Comparison of ENCODE assay signal across 17 mouse cellular contexts in the genomic region with DNA sequence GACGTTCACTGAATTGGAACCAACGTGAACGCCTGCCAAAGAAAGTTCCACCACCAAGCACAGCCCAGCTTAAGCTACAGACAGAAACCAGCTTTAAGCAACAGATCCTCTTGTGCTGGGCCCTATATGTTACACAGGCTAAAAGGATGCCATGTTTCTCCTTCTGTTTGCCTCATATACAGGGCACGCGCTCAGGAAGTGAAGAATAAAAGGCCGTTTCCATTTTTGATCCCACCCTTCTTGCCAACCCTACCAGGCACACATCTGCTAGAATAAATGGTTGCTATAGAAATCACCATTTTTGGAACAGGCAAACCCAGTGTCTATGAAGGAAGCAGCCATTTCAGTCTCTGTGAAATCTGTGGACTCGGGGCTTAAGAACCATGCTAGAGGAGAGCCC. TPM values are rescaled to one million over a fixed set of nuclear protein-coding genes. Genes with fewer than 3 reads are reported as not detected.
DNase-seq lines count a peak whose midpoint lies in the region; ATAC-seq and TF ChIP-seq lines count a peak whose summit lies in the region.
"Had no signal": no experiment of that assay in that cellular context is flagged by ENCODE, and none has a peak within 500 bp of the region (broad histone marks: within the 10 kb centered on the region; RNA-seq: fewer than 3 reads in every experiment).

No protein-coding gene starts in this region.

- TF ChIP-seq CTCF in gastrocnemius, adult 2 months (IDR thresholded peaks at IDR 0.05): no peak
- no peak for TF ChIP-seq CTCF in stomach, postnatal 0 days (IDR thresholded peaks at IDR 0.05; ENCODE audit: low read depth)

- peak overlapping the region; percentile 83 for H3K27ac ChIP-seq in gastrocnemius, adult 2 months
- H3K27ac ChIP-seq in stomach, postnatal 0 days (replicated peaks): 0 out of 2 replicates have a peak overlapping the region, but pooled peaks have one; percentile 0
- H3K27ac ChIP-seq: embryonic facial prominence, embryonic 10.5 days; hindbrain, embryonic 10.5 days; liver, embryonic 12.5 days had no signal

- no peak overlapping the region for H3K4me3 ChIP-seq in gastrocnemius, adult 2 months
- no peak overlapping the region for H3K4me3 ChIP-seq in stomach, postnatal 0 days (ENCODE audit: low read depth, low read length)
- H3K4me3 ChIP-seq: embryonic facial prominence, embryonic 10.5 days; hindbrain, embryonic 10.5 days; liver, embryonic 12.5 days had no signal

- no peak for ATAC-seq in stomach, postnatal 0 days (ENCODE audit: low FRiP score, low TSS enrichment)
- ATAC-seq in megakaryocyte, adult 5-6 weeks (ENCODE audit: poor library complexity, severe bottlenecking): no peak
- ATAC-seq: liver, embryonic 12.5 days; midbrain, embryonic 16.5 days had no signal

- no peak for DNase-seq in gastrocnemius, adult 2 months
- no peak for DNase-seq in gastrocnemius, adult 8-10 months (ENCODE audit: low spot score in 2 of 2)
- DNase-seq in right cerebral cortex, adult 18-20 months: peak; percentile 53
- DNase-seq in right cerebral cortex, postnatal 14 days: no peak
- DNase-seq in layer of hippocampus, adult 9-10 months (ENCODE audit: low spot score): peak; percentile 27
- no peak for DNase-seq in stomach, postnatal 0 days (ENCODE audit: low spot score)
- DNase-seq in heart, adult 18-20 months: no peak
- DNase-seq: cerebellum, adult 11 months; cerebellum, postnatal 25 days; gastrocnemius, postnatal 10 days; kidney, adult 18-20 months; retina, postnatal 1 day had no signal

- H3K9ac ChIP-seq in stomach, postnatal 0 days (ENCODE audit: low read length): no peak overlapping the region
- H3K9ac ChIP-seq: liver, embryonic 12.5 days had no signal

- no peaks in the 10 kb centered on the region for H3K36me3 ChIP-seq in stomach, postnatal 0 days (ENCODE audit: control insufficient read depth, insufficient read depth, low read length)
- H3K36me3 ChIP-seq: embryonic facial prominence, embryonic 10.5 days; liver, embryonic 12.5 days had no signal

- intact Hi-C loops in gastrocnemius, adult 2 months (cut with DNase I): no loop called here

- H3K4me1 ChIP-seq in stomach, postnatal 0 days (replicated peaks; ENCODE audit: control insufficient read depth, insufficient read depth): no peaks in the 10 kb centered on the region
- H3K4me1 ChIP-seq: liver, embryonic 12.5 days had no signal

- 81% methylated on average over 7 of the region's 7 CpGs for whole genome bisulfite sequencing in stomach, postnatal 0 days

- H3K4me2 ChIP-seq in stomach, postnatal 0 days (replicated peaks; ENCODE audit: low read depth): no peak overlapping the region
- H3K4me2 ChIP-seq: liver, embryonic 12.5 days had no signal

- H3K9me3 ChIP-seq in stomach, postnatal 0 days (ENCODE audit: control insufficient read depth, low read length): no peaks in the 10 kb centered on the region
- H3K9me3 ChIP-seq: embryonic facial prominence, embryonic 10.5 days; hindbrain, embryonic 10.5 days; liver, embryonic 12.5 days had no signal

- no peaks in the 10 kb centered on the region for H3K27me3 ChIP-seq in stomach, postnatal 0 days (ENCODE audit: control insufficient read depth, insufficient read depth, low read length)

- no peak for TF ChIP-seq EP300 in stomach, postnatal 0 days (optimal IDR thresholded peaks at IDR 0.05)

RNA-seq across cellular contexts. Expression of gene Zbtb16, which starts 59.8 kb away (rescaled TPM):
- 100 to 1,000 TPM; 163 to 166 TPM for total RNA-seq in gastrocnemius, adult 2 months (2021)
- 100 to 1,000 TPM; 106 to 199 (median 117) TPM for total RNA-seq in gastrocnemius, adult 8-10 months (2022)
- polyA plus RNA-seq in stomach, postnatal 0 days (2015; fragmentation: Nextera tagmentation; extraction: Ambion mirVana): 1.2 and 1.7 TPM in 2 replicates
- 1.9 and 3.0 TPM in 2 replicates for total RNA-seq in megakaryocyte, adult 5-6 weeks (2015)
- total RNA-seq in megakaryocyte, adult 5-6 weeks (2017): 2.2 and 2.7 TPM in 2 replicates
- total RNA-seq in heart, adult 18-20 months (2021): 100 to 1,000 TPM; 122 to 213 TPM

Comparison
In these comparisons a context has a peak if more than half of its experiments do, and no peak if none do; other contexts are left out.
1. DNase-seq: peak in right cerebral cortex, adult 18-20 months (single experiment) and layer of hippocampus, adult 9-10 months (single experiment); none in gastrocnemius, adult 2 months (single experiment), gastrocnemius, adult 8-10 months (0 of 2), right cerebral cortex, postnatal 14 days (single experiment), stomach, postnatal 0 days (single experiment) and heart, adult 18-20 months (0 of 2).
2. RNA of gene Zbtb16, which starts 59.8 kb away (total RNA-seq): 122 to 213 TPM in heart, adult 18-20 months, 163 to 166 TPM in gastrocnemius, adult 2 months and 106 to 199 TPM in gastrocnemius, adult 8-10 months; 1.9 to 3.0 TPM in megakaryocyte, adult 5-6 weeks; every median in the first group is over 10 times any median in the second.